8 mouse cellular contexts compared by ENCODE assay signal in genomic region chr17:14288015-14288616, GRCm38 (mm10). TPM values are rescaled to one million over a fixed set of nuclear protein-coding genes. Genes with fewer than 3 reads are reported as not detected.
DNase-seq lines count a peak whose midpoint lies in the region; ATAC-seq and TF ChIP-seq lines count a peak whose summit lies in the region.

No protein-coding gene starts in this region.

- WGBS in forebrain, embryonic 12.5 days, result 51% methylated on average over 7 of the region's 7 CpGs

- no peak overlapping the region for H3K4me2 ChIP-seq in forebrain, embryonic 12.5 days

- H3K27me3 ChIP-seq in E14TG2a.4 (ENCODE audit: insufficient read depth, low read length), result peaks cover 65% of the 10 kb centered on the region
- H3K27me3 ChIP-seq in forebrain, embryonic 12.5 days, result peaks cover 7% of the 10 kb centered on the region; the same call in 1 of the 2 replicates

- H3K27ac ChIP-seq in forebrain, embryonic 12.5 days, result no peak overlapping the region

- H3K4me1 ChIP-seq in E14TG2a.4 (replicated peaks; ENCODE audit: low read depth, low read length), result no peaks in the 10 kb centered on the region
- H3K4me1 ChIP-seq in forebrain, embryonic 12.5 days, result no peaks in the 10 kb centered on the region

- H3K36me3 ChIP-seq in E14TG2a.4 (ENCODE audit: insufficient read depth, low read length), result no peaks in the 10 kb centered on the region
- H3K36me3 ChIP-seq in forebrain, embryonic 12.5 days (replicated peaks), result no peaks in the 10 kb centered on the region

- no peaks in the 10 kb centered on the region for H3K9me3 ChIP-seq in E14TG2a.4 (ENCODE audit: low read length)
- H3K9me3 ChIP-seq in forebrain, embryonic 12.5 days, result no peaks in the 10 kb centered on the region

- no peak overlapping the region for H3K4me3 ChIP-seq in E14TG2a.4 (replicated peaks; ENCODE audit: low read length)
- H3K4me3 ChIP-seq in forebrain, embryonic 12.5 days (replicated peaks), result no peak overlapping the region

- no peak overlapping the region for H3K9ac ChIP-seq in forebrain, embryonic 12.5 days

- intact Hi-C loops in heart, postnatal 36 days (cut with DNase I), result loop anchor here (2.0 to 5.0 kb wide), 3 partner anchors 55 to 619 kb away; no protein-coding TSS in a partner anchor

- DNase-seq in c-Kit-positive CD71-negative TER-119-negative erythroid progenitor cells, embryonic 14.5 days (ENCODE audit: low read depth), result peak; percentile 26
- DNase-seq in heart, postnatal 36 days, result peak; percentile 80 to 85
- peak; percentile 76 to 87 for DNase-seq in layer of hippocampus, adult 18-20 months (ENCODE audit: low spot score in 2 of 2)
- peak; percentile 83 for DNase-seq in lung, postnatal 10 days
- peak; percentile 70 for DNase-seq in retina, postnatal 7 days (ENCODE audit: low read depth, low spot score)
- DNase-seq in urinary bladder, adult 2 months (ENCODE audit: low spot score), result peak; percentile 75

- peak; percentile 70 for TF ChIP-seq CTCF in E14TG2a.4 (conservative IDR thresholded peaks at IDR 0.05; ENCODE audit: low read length)

- peak; percentile 82; the same call in 1 of the 2 replicates for ATAC-seq in forebrain, embryonic 12.5 days (ENCODE audit: low FRiP score)

RNA-seq across cellular contexts. Expression of gene Smoc2, which starts 8.8 kb away (rescaled TPM):
- 8.5 and 13.2 TPM in 2 replicates for polyA plus RNA-seq in forebrain, embryonic 12.5 days (2016; fragmentation: Nextera tagmentation; extraction: Ambion mirVana)
- 10 to 100 TPM; 46.5 to 54.3 TPM for total RNA-seq in heart, postnatal 36 days (2021)
- 10 to 100 TPM; 30.2 to 31.2 TPM for total RNA-seq in layer of hippocampus, adult 18-20 months (2021)
- 129 and 144 TPM in 2 replicates for polyA plus RNA-seq in urinary bladder, adult 2 months (2012; rRNA removed)

Comparison
In these comparisons a context has a peak if more than half of its experiments do, and no peak if none do; other contexts are left out.
1. DNase-seq: peak in every context shown above with its lines; median percentile 83 in lung, postnatal 10 days; 82 in heart, postnatal 36 days; 82 in layer of hippocampus, adult 18-20 months; 75 in urinary bladder, adult 2 months; 70 in retina, postnatal 7 days; 26 in c-Kit-positive CD71-negative TER-119-negative erythroid progenitor cells, embryonic 14.5 days.